Mouse (Mus musculus) A20 (cell line): ENCODE measurements around the gene Yipf1.

Experiments
- DNase-seq: peaks from one replicate; pipeline ENCODE4 v3.0.0-alpha.2; 2011; ENCODE audit warnings: low read depth, low spot score

Yipf1 gene

GRCm38 (mm10) chr4:107372304-107372703 is 58.1 kb downstream of the Yipf1 start:
- DNase-seq = peak; percentile 30

- no peak for DNase-seq
These were observed 60.5 kb downstream of the Yipf1 start for GRCm38 (mm10) chr4:107374677-107375076.

GRCm38 (mm10) chr4:107378954-107379353 is 64.8 kb downstream of the Yipf1 start:
- no peak for DNase-seq

- no peak for DNase-seq
These were observed 66.7 kb downstream of the Yipf1 start for GRCm38 (mm10) chr4:107380871-107381270.

GRCm38 (mm10) chr4:107387038-107387437 is 72.9 kb downstream of the Yipf1 start:
- DNase-seq = no peak

GRCm38 (mm10) chr4:107387465-107387864 is 73.3 kb downstream of the Yipf1 start:
- no peak for DNase-seq

GRCm38 (mm10) chr4:107388291-107388690 is 74.1 kb downstream of the Yipf1 start:
- no peak for DNase-seq

GRCm38 (mm10) chr4:107389345-107389744 is 75.2 kb downstream of the Yipf1 start:
- DNase-seq = no peak

- DNase-seq = no peak
These were observed 79.6 kb downstream of the Yipf1 start for GRCm38 (mm10) chr4:107393771-107394170.
